Mouse (Mus musculus) limb, embryonic 15.5 days (tissue): ENCODE results near the gene Ppp4r1. TPM values are rescaled to one million over a fixed set of nuclear protein-coding genes. Genes with fewer than 3 reads are reported as not detected.

Experiments used
- ATAC-seq: fragments of 200-750 bp; cut with Nextera tagmentation; 2 replicates; pipeline ENCODE4 v1.8.0; 2017; ENCODE audit warnings: low read depth, moderate TSS enrichment; ENCODE audit not compliant: insufficient number of reproducible peaks, low FRiP score, low TSS enrichment
- H3K27ac ChIP-seq: fragments of 300-500 bp; sonication (generic); 2 replicates; pipeline ENCODE4 v1.5.1; 2015; ENCODE audit warnings: moderate library complexity, mild to moderate bottlenecking, inconsistent platforms
- H3K27me3 ChIP-seq: fragments of 300-500 bp; sonication (generic); 2 replicates; pipeline ENCODE4 v1.6.1; 2015; ENCODE audit warnings: inconsistent platforms
- H3K36me3 ChIP-seq: fragments of 300-500 bp; sonication (generic); 2 replicates; pipeline ENCODE4 v1.6.1; 2015; ENCODE audit warnings: inconsistent platforms
- H3K4me1 ChIP-seq: fragments of 300-500 bp; sonication (generic); 2 replicates; pipeline ENCODE4 v1.6.1; 2015; ENCODE audit warnings: inconsistent platforms
- H3K4me2 ChIP-seq: fragments of 300-500 bp; sonication (generic); 2 replicates; pipeline ENCODE4 v1.6.1; 2015; ENCODE audit warnings: mild to moderate bottlenecking, inconsistent platforms
- H3K4me3 ChIP-seq: fragments of 300-500 bp; sonication (generic); 2 replicates; pipeline ENCODE4 v1.5.1; 2015; ENCODE audit warnings: mild to moderate bottlenecking, inconsistent platforms
- H3K9ac ChIP-seq: fragments of 300-500 bp; sonication (generic); 2 replicates; pipeline ENCODE4 v1.6.1; 2015; ENCODE audit warnings: inconsistent platforms
- H3K9me3 ChIP-seq: fragments of 300-500 bp; sonication (generic); 2 replicates; pipeline ENCODE4 v1.6.1; 2016; ENCODE audit warnings: inconsistent platforms
- WGBS: fragments of 180-500 bp; shearing (Covaris S2); methylation state at CpG from one replicate; pipeline ENCODE4 v1.1.7; 2015; 5-methylcytosine and 5-hydroxymethylcytosine counted together
- polyA plus RNA-seq: library from polyadenylated mRNA; unstranded; fragments of >200 nt; fragmentation: Nextera tagmentation; extraction: Ambion mirVana; gene quantifications from 2 replicates; pipeline ENCODE4 v1.2.1, GENCODE M21; 2015

The Ppp4r1 gene
- polyA plus RNA-seq, 1 experiment from 2014 or later, result 37.7 TPM

DNA sequence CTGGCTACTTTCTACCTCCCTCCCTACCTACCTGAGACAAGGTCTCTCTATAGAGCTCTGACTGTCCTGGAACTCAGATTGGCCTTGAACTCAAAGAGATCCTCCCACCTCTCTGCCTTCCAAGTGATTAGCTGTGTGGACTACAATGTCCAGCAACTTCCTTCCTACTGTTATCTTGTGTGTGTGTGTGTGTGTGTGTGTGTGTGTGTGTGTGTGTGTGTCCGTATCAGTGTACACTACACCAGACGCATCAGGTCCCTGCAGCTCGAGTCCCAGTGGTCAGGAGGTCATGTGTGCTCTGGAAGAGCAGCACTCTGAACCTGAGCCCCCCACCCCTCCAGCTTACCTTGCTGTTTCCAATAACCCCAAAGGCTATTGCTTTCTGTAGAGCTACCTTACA is 83.8 kb downstream of the Ppp4r1 start:
- H3K27me3 ChIP-seq, result no peaks in the 10 kb centered on the region
- no peaks in the 10 kb centered on the region for H3K9me3 ChIP-seq
- ATAC-seq, result no peak
- no peak overlapping the region for H3K4me3 ChIP-seq
- 84% methylated on average over 3 of the region's 3 CpGs for WGBS
- no peaks in the 10 kb centered on the region for H3K4me1 ChIP-seq
- no peak overlapping the region for H3K27ac ChIP-seq
- no peak overlapping the region for H3K9ac ChIP-seq
- H3K4me2 ChIP-seq, result no peak overlapping the region
- peaks cover 36% of the 10 kb centered on the region for H3K36me3 ChIP-seq

DNA sequence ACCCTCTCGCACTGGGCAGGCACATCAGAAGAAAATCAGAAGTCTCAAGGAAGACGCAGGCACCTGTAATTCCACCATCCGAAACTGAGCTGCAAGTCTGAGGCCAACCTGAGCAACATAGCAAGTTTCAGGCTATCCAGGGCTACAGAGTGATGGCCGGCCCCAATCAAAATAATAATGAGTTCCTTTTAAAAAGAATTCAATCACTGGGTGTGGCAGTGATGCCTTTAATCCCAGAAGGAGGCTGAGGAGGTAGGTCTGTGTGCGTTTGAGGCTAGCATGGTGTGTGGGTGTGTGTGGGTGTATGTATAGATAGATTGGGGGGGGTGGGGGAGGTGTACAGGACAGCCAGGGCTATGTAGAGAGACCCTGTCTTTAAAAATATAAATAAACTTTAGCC is 85.6 kb downstream of the Ppp4r1 start:
- Histone ChIP-seq H3K4me2 (no peak overlapping the region), H3K36me3 (peaks cover 31% of the 10 kb centered on the region), H3K4me3 (no peak overlapping the region), H3K27me3 (no peaks in the 10 kb centered on the region), H3K4me1 (peaks cover 16% of the 10 kb centered on the region), H3K9me3 (no peaks in the 10 kb centered on the region), H3K27ac (no peak overlapping the region), H3K9ac (no peak overlapping the region)
- 90% methylated on average over 5 of the region's 5 CpGs for WGBS
- no peak for ATAC-seq

DNA sequence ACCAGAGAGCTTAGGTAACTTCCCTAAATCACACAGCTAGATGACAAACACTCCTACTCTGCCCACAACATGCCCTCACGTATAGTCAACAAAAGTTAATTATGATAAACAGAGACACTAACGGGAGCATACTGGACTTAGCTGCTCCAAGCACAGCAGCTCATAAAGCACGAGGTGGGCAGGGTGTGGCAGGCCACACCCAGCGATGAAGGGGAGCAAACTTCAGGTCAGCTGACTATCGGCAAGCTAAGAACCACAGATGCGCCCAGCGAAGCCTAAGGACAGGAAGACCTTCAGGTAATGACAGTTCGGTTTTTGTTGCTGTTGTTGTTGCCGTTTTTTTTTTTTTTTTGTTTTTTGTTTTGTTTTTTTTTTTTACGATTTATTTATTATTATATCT is 87.3 kb downstream of the Ppp4r1 start:
- 85% methylated on average over 10 of the region's 10 CpGs for WGBS
- H3K9me3 ChIP-seq, result no peaks in the 10 kb centered on the region
- no peak for ATAC-seq
- H3K27ac ChIP-seq, result no peak overlapping the region
- H3K9ac ChIP-seq, result no peak overlapping the region
- H3K4me1 ChIP-seq, result peaks cover 21% of the 10 kb centered on the region
- H3K4me2 ChIP-seq, result no peak overlapping the region
- H3K27me3 ChIP-seq, result no peaks in the 10 kb centered on the region
- H3K36me3 ChIP-seq, result peaks cover 23% of the 10 kb centered on the region
- H3K4me3 ChIP-seq, result no peak overlapping the region

DNA sequence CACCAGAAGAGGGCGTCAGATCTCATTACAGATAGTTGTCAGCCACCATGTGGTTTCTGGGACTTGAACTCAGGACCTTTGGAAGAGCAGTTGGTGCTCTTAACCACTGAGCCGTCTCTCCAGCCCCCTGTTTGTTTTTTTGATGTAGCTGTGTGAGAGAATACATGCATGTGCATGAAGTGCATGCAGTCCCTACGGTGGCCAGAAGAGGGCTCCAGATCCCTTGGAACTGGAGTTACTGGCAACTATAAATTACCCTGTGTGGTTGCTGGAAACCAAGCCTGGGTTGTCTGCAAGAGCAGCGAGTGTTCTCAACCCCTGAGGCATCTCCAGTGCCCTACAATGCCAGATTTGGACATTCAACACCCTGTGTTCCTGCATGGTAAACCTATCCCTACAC is 87.8 kb downstream of the Ppp4r1 start:
- 40% methylated on average over 4 of the region's 4 CpGs for WGBS
- no peak overlapping the region for H3K4me2 ChIP-seq
- no peak overlapping the region for H3K27ac ChIP-seq
- no peak overlapping the region for H3K9ac ChIP-seq
- H3K4me1 ChIP-seq, result peaks cover 21% of the 10 kb centered on the region
- no peak overlapping the region for H3K4me3 ChIP-seq
- no peaks in the 10 kb centered on the region for H3K9me3 ChIP-seq
- no peaks in the 10 kb centered on the region for H3K27me3 ChIP-seq
- no peak for ATAC-seq
- H3K36me3 ChIP-seq, result peaks cover 21% of the 10 kb centered on the region

DNA sequence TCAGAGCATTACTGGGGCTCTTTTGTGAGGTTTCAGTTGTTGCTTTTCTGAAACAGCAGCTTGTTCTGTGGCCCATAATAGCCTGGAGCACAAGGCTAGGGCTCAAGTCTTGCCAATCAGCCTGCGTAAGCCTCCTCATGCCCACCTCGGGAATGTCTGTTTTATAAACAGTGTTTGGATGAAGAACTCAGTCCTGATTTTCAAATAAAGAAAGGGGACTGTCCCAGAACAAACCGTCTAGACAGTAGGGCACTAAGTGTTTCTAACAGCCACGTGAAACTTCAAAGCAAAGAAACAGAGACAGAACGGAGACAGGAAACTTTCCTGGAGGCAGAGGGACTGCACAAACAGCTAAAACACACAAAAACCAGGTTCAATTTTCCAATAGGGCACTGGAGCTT is 89.3 kb downstream of the Ppp4r1 start:
- no peak overlapping the region for H3K9ac ChIP-seq
- H3K9me3 ChIP-seq, result no peaks in the 10 kb centered on the region
- H3K4me2 ChIP-seq, result no peak overlapping the region
- no peak for ATAC-seq
- H3K4me3 ChIP-seq, result no peak overlapping the region
- peak overlapping the region; percentile 65 for H3K27ac ChIP-seq
- H3K27me3 ChIP-seq, result no peaks in the 10 kb centered on the region
- H3K36me3 ChIP-seq, result peaks cover 13% of the 10 kb centered on the region
- peaks cover 21% of the 10 kb centered on the region for H3K4me1 ChIP-seq
- 17% methylated on average over 5 of the region's 5 CpGs for WGBS

DNA sequence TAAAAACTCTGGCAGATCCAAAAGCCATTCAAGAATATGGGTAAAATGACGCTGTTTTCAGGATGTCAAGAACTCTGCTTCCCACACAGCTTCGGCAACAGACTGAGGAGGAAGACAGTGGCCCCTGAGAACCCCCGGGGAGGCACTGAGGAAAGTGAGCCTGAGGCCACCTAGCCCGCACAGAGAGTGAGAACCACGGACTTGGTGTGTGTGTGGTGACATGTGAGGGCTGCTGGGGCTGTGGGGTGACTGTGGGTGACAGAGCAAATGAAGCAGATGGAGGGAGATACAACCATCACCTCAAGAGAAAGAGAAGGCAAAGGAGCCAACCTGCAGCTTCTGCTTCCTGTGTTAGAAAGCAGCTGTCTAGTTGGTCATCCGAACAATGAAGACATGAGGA is 89.7 kb downstream of the Ppp4r1 start:
- Histone ChIP-seq H3K9me3 (no peaks in the 10 kb centered on the region), H3K4me1 (peaks cover 25% of the 10 kb centered on the region), H3K9ac (no peak overlapping the region), H3K4me3 (no peak overlapping the region), H3K27me3 (no peaks in the 10 kb centered on the region), H3K27ac (peak overlapping the region; percentile 65), H3K36me3 (peaks cover 9% of the 10 kb centered on the region), H3K4me2 (no peak overlapping the region)
- WGBS, result 43% methylated on average over 6 of the region's 6 CpGs
- no peak for ATAC-seq

DNA sequence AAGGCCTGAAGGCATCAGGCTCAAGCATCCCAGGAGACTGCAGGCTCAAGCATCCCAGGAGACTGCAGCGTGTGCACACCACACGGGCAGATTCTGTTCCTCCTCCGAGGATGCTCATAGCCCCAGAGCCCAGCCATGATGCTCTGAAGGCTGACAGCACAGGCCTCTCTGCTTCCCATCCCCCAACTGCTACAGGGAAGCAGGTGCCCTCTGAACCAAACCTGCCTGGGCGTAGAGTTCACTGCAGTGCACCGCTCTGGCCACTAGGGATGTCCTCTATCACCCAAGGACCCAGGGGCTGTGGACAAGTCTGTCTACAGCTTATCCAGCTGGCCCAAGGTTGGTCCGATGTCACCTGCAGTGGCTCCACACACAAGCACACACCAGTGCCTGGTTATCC is 90.3 kb downstream of the Ppp4r1 start:
- no peak for ATAC-seq
- Histone ChIP-seq H3K9me3 (no peaks in the 10 kb centered on the region), H3K4me2 (no peak overlapping the region), H3K27ac (no peak overlapping the region), H3K36me3 (0 out of 2 replicates have a peak, but pooled peaks cover 3% of the 10 kb centered on the region), H3K4me3 (no peak overlapping the region), H3K27me3 (no peaks in the 10 kb centered on the region), H3K9ac (no peak overlapping the region), H3K4me1 (peaks cover 27% of the 10 kb centered on the region)
- 40% methylated on average over 6 of the region's 6 CpGs for WGBS

DNA sequence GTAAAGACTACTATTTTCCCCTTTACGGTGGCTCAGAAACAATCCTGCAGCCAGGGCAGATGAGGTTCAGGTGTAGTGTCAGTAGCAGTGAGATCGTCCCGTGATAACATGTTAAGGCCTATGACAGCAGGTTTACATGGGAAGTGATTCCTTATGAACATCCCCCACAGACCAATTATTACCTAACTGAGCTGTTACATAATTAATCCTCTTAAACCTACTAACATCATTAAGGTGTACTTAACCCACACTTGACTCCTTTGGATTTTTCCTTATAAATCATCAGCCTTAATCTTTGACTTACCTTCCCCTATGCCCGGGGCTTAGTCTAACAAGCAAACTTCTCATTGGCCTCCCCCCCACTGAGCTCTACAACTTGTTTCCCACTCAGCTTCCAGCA is 90.8 kb downstream of the Ppp4r1 start:
- WGBS, result 62% methylated on average over 4 of the region's 4 CpGs

DNA sequence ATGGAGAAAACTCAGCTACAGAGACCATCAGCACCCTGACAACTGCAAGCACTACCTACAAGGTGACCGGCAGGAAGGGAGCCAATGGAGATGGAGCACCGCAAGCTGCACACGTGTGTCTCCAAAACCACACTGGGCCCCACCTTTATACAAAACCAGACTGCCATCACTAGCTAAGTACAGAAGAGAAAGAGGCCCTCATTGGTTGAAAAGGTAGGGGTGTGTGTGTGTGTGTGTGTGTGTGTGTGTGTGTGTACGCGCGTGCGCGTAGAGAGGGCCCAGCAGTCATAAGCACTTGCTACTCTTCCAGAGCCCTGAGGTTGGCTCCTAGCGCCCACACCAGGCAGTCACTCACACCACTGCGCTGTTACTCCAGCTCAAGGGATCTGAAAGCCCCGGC is 91.5 kb downstream of the Ppp4r1 start:
- Histone ChIP-seq H3K4me1 (peaks cover 27% of the 10 kb centered on the region), H3K9ac (no peak overlapping the region), H3K4me3 (no peak overlapping the region), H3K4me2 (no peak overlapping the region), H3K36me3 (no peaks in the 10 kb centered on the region), H3K9me3 (no peaks in the 10 kb centered on the region), H3K27me3 (no peaks in the 10 kb centered on the region), H3K27ac (no peak overlapping the region)
- WGBS, result 90% methylated on average over 11 of the region's 11 CpGs
- ATAC-seq, result no peak

More for the DNA sequence above, 90.8 kb downstream of the Ppp4r1 start:
- ATAC-seq, result no peak
- Histone ChIP-seq H3K36me3 (no peaks in the 10 kb centered on the region), H3K9me3 (no peaks in the 10 kb centered on the region), H3K4me1 (peaks cover 27% of the 10 kb centered on the region), H3K4me2 (no peak overlapping the region), H3K27ac (no peak overlapping the region), H3K27me3 (no peaks in the 10 kb centered on the region), H3K9ac (no peak overlapping the region), H3K4me3 (no peak overlapping the region)

DNA sequence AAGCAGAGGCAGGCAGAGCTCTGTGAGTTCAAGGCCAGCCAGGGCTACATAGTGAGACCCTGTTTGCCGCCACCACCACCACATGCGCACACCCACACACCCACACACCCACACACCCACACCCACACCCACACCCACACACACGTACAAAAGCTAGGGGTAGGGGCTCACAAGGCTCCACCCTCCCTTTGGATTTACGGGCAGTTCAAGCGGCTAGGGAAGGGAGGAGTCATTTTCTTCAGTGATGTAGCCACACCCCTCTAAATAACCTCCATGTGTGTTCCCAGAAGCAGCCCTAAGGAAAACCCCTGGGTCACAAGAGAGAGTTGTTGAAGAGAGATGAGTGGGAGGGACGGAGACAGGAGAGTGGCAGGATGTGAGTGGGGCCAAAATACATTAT is 94.7 kb downstream of the Ppp4r1 start:
- no peak overlapping the region for H3K9ac ChIP-seq
- WGBS, result 53% methylated on average over 6 of the region's 6 CpGs
- no peaks in the 10 kb centered on the region for H3K9me3 ChIP-seq
- no peak overlapping the region for H3K27ac ChIP-seq
- H3K4me3 ChIP-seq, result no peak overlapping the region
- H3K4me2 ChIP-seq, result no peak overlapping the region
- no peaks in the 10 kb centered on the region for H3K36me3 ChIP-seq
- no peaks in the 10 kb centered on the region for H3K27me3 ChIP-seq
- no peak for ATAC-seq
- peaks cover 21% of the 10 kb centered on the region for H3K4me1 ChIP-seq

DNA sequence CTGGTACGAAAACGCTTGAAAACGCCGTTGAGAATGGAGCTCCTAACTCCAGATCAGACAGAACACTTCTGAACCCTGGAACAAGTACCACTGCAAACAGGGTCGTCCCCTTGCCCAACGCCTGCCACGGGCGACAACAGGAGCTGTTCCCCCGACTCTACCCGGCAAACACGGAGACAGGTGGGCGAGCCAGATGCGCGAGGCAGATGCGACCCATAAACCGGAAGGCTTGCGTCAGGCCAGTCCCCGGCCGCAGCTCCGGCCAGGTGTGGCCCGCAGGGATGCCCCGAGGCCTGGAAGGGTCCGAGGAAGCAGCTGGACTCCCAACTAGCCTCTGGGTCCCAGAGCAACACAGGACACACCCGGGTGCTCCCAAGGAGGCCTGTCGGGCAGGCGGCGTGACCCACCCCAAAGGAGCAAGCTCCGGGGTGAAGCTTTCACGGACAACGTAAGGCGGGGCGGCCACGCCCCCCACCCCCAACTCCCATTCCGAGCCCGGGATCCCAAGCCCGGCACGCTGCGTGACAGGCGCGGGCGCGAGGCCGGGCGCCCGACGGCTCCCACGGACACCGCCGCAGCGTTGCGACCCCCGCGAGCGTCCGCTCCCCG is 101.8 kb downstream of the Ppp4r1 start:
- Histone ChIP-seq H3K27me3 (no peaks in the 10 kb centered on the region), H3K27ac (peak overlapping the region; percentile 100), H3K4me1 (peaks cover 22% of the 10 kb centered on the region), H3K4me3 (peak overlapping the region; percentile 97), H3K36me3 (no peaks in the 10 kb centered on the region), H3K9me3 (no peaks in the 10 kb centered on the region), H3K9ac (peak overlapping the region; percentile 87), H3K4me2 (peak overlapping the region; percentile 89)
- peak; percentile 11; the same call in 1 of the 2 replicates for ATAC-seq
- WGBS, result under 1% methylated on average over 54 of the region's 56 CpGs

DNA sequence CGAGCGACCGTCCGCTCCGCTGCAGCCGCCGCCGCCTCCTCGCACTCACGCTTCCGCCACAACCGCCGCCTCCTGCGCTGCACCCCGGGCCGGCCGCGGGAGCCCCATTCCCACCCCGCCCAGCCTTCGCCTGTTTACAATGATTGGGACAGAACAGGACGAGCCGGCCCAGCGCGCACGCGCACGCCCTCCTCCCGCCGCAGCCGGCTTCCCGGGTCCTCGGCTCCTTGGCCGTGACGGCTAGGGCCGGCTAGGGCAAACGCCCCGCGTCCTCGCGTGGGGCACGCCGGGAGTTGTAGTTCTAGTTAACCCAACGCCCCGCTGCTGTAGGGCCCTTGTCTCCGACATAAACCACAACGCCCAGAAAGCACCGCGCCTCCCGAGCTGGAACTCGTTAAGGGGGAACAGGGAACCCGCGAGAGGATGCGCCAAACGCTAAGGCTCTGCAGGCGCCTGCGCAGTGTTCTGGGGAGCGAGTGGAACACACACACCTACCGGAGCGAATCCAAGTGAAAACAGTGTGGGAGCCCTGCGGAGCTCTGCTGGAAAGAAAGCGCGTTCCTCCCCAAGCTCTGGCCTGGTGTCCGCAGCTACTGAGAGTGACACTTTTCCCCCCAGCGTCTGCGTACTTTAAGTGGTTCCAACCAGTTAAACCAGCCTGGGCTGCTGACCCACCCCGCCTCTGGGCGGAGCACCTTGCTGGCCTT is 102.5 kb downstream of the Ppp4r1 start:
- H3K9me3 ChIP-seq, result no peaks in the 10 kb centered on the region
- H3K36me3 ChIP-seq, result no peaks in the 10 kb centered on the region
- peak; percentile 98 for ATAC-seq
- WGBS, result under 1% methylated on average over 67 of the region's 67 CpGs
- peaks cover 22% of the 10 kb centered on the region for H3K4me1 ChIP-seq
- peak overlapping the region; percentile 89 for H3K4me2 ChIP-seq
- H3K27me3 ChIP-seq, result no peaks in the 10 kb centered on the region
- H3K4me3 ChIP-seq, result peak overlapping the region; percentile 97
- peak overlapping the region; percentile 87 for H3K9ac ChIP-seq
- peak overlapping the region; percentile 100 for H3K27ac ChIP-seq
